22 mouse cellular contexts compared by ENCODE assay signal in the genomic region with DNA sequence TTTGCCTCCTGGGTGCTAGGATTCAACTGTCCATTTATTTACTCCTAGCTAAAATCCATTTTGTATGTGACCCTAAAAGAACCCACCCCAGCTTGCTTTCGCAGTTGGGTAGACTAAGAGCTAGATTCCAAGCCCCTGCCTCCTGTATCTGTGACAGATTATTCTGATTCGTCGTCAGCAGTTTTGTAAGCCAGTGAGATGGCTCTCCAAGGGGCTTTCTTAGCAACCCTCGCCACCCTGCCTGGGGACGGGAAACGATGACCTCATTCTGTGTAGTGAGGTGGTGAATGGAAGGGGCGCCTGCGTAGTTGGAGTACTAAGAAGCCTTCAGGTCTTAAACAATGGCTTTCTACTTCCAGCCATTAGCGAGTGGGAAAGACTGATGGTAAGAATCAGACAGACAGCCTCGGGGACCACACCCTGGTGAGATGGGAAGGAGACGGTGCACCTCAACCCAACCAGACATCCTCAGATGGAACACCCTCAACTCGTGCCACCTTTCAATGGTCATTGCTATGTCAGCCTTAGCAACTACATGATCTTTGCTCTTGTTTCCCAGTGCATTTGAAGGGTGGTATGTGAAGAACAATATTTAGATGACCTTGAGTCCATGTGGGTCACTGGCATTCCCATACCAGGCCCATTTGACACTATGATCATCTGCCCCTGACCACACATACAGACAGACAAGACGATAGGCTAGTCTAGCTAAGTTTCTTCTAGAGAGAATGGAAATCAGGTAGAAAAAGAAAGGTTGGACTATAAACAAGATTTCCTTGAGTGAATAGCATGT. TPM values are rescaled to one million over a fixed set of nuclear protein-coding genes. Genes with fewer than 3 reads are reported as not detected.
A peak's percentile ranks its signal among the peaks of the same experiment; 100 is the strongest.
DNase-seq lines count a peak whose midpoint lies in the region; ATAC-seq and TF ChIP-seq lines count a peak whose summit lies in the region.
"Had no signal": no experiment of that assay in that cellular context is flagged by ENCODE, and none has a peak within 500 bp of the region (broad histone marks: within the 10 kb centered on the region; RNA-seq: fewer than 3 reads in every experiment).

No protein-coding gene starts in this region.

- WGBS in heart, adult 2 months, result 83% methylated on average over 13 of the region's 13 CpGs
- 71% methylated on average over 13 of the region's 13 CpGs for WGBS in heart, embryonic 13.5 days
- 70% methylated on average over 13 of the region's 13 CpGs for WGBS in heart, postnatal 0 days

- no peak for DNase-seq in heart, adult 2 months
- DNase-seq in heart, postnatal 25 days (ENCODE audit: low spot score), result no peak
- no peak for DNase-seq in heart, adult 8-10 months (ENCODE audit: low spot score)
- DNase-seq in heart, postnatal 0 days (ENCODE audit: low spot score), result no peak
- no peak for DNase-seq in heart, postnatal 4 days
- DNase-seq in testis, postnatal 14 days (ENCODE audit: low spot score), result no peak
- DNase-seq: adrenal gland, adult 8-10 months; adrenal gland, postnatal 36 days; cerebellum, adult 11 months; cerebellum, adult 8-10 months; cerebellum, postnatal 14 days; embryo, embryonic 11 days; kidney, adult 2 months had no signal

- H3K9me3 ChIP-seq in heart, embryonic 13.5 days, result no peaks in the 10 kb centered on the region
- H3K9me3 ChIP-seq in heart, postnatal 0 days (replicated peaks; ENCODE audit: control insufficient read depth, low read length), result 0 out of 2 replicates have a peak, but pooled peaks cover under 1% of the 10 kb centered on the region
- H3K9me3 ChIP-seq: embryonic facial prominence, embryonic 15.5 days; forebrain, embryonic 10.5 days; hindbrain, embryonic 10.5 days; intestine, embryonic 15.5 days; kidney, embryonic 15.5 days had no signal

- no peaks in the 10 kb centered on the region for H3K27me3 ChIP-seq in heart, adult 2 months (ENCODE audit: control insufficient read depth, insufficient read depth, low read length)
- no peaks in the 10 kb centered on the region for H3K27me3 ChIP-seq in heart, embryonic 13.5 days (replicated peaks)
- H3K27me3 ChIP-seq in heart, postnatal 0 days (ENCODE audit: control insufficient read depth, insufficient read depth, low read length), result no peaks in the 10 kb centered on the region
- H3K27me3 ChIP-seq: embryonic facial prominence, embryonic 15.5 days; intestine, embryonic 15.5 days; kidney, embryonic 15.5 days had no signal

- ATAC-seq in heart, embryonic 13.5 days (ENCODE audit: extremely low read depth, insufficient number of reproducible peaks, low FRiP score, low TSS enrichment), result no peak
- no peak for ATAC-seq in heart, postnatal 0 days (ENCODE audit: insufficient read depth, low read depth)
- ATAC-seq: forebrain, embryonic 14.5 days; intestine, embryonic 15.5 days had no signal

- H3K4me3 ChIP-seq in heart, adult 2 months, result no peak overlapping the region
- no peak overlapping the region for H3K4me3 ChIP-seq in heart, embryonic 13.5 days
- no peak overlapping the region for H3K4me3 ChIP-seq in heart, postnatal 0 days (ENCODE audit: low read depth, low read length)
- H3K4me3 ChIP-seq: embryonic facial prominence, embryonic 15.5 days; erythroblast, embryonic 14.5 days; forebrain, embryonic 10.5 days; hindbrain, embryonic 10.5 days; intestine, embryonic 15.5 days; kidney, embryonic 15.5 days had no signal

- no peak for TF ChIP-seq EP300 in heart, adult 2 months (IDR thresholded peaks at IDR 0.05; ENCODE audit: insufficient read depth, low read depth, low read length)
- TF ChIP-seq EP300 in heart, postnatal 0 days (IDR thresholded peaks at IDR 0.05; ENCODE audit: low read depth), result no peak

- TF ChIP-seq POLR2A in heart, adult 2 months (IDR thresholded peaks at IDR 0.05; ENCODE audit: insufficient read depth, low read depth, low read length), result no peak

- peaks cover 3% of the 10 kb centered on the region; the same call in 1 of the 2 replicates for H3K36me3 ChIP-seq in heart, adult 2 months (ENCODE audit: control insufficient read depth, insufficient read depth, low read length)
- peaks cover under 1% of the 10 kb centered on the region; the same call in 1 of the 2 replicates for H3K36me3 ChIP-seq in heart, embryonic 13.5 days
- H3K36me3 ChIP-seq in heart, postnatal 0 days (replicated peaks; ENCODE audit: control insufficient read depth, insufficient read depth, low read length), result no peaks in the 10 kb centered on the region
- H3K36me3 ChIP-seq: embryonic facial prominence, embryonic 15.5 days; hindbrain, embryonic 10.5 days; intestine, embryonic 15.5 days; kidney, embryonic 15.5 days had no signal

- no peak for TF ChIP-seq CTCF in heart, adult 2 months (IDR thresholded peaks at IDR 0.05)
- TF ChIP-seq CTCF in heart, postnatal 0 days (IDR thresholded peaks at IDR 0.05; ENCODE audit: low read depth), result no peak

- peak overlapping the region; percentile 96 for H3K27ac ChIP-seq in heart, adult 2 months
- H3K27ac ChIP-seq in heart, embryonic 13.5 days (replicated peaks), result peak overlapping the region; percentile 99
- peak overlapping the region; percentile 97 for H3K27ac ChIP-seq in heart, postnatal 0 days (ENCODE audit: low read depth)
- H3K27ac ChIP-seq: embryonic facial prominence, embryonic 15.5 days; forebrain, embryonic 10.5 days; hindbrain, embryonic 10.5 days; hindbrain, embryonic 14.5 days; kidney, embryonic 15.5 days had no signal

- H3K4me2 ChIP-seq in heart, embryonic 13.5 days, result no peak overlapping the region
- no peak overlapping the region for H3K4me2 ChIP-seq in heart, postnatal 0 days (ENCODE audit: low read depth, low read length)
- H3K4me2 ChIP-seq: embryonic facial prominence, embryonic 15.5 days; hindbrain, embryonic 14.5 days; intestine, embryonic 15.5 days; kidney, embryonic 15.5 days had no signal

- no peaks in the 10 kb centered on the region for H3K79me2 ChIP-seq in heart, adult 2 months (replicated peaks; ENCODE audit: control insufficient read depth, insufficient read depth, low read length)

- no peak overlapping the region for H3K9ac ChIP-seq in heart, adult 2 months (ENCODE audit: low read depth, low read length)
- H3K9ac ChIP-seq in heart, embryonic 13.5 days, result no peak overlapping the region
- H3K9ac ChIP-seq in heart, postnatal 0 days (replicated peaks; ENCODE audit: low read depth, low read length), result no peak overlapping the region
- H3K9ac ChIP-seq: embryonic facial prominence, embryonic 15.5 days; hindbrain, embryonic 14.5 days; intestine, embryonic 15.5 days; kidney, embryonic 15.5 days had no signal

- intact Hi-C loops in heart, adult 2 months (cut with DNase I), result no loop called here
- intact Hi-C loops in heart, postnatal 25 days (cut with DNase I), result no loop called here

- peaks cover 9% of the 10 kb centered on the region for H3K4me1 ChIP-seq in heart, adult 2 months (ENCODE audit: control insufficient read depth, insufficient read depth, low read length)
- H3K4me1 ChIP-seq in heart, embryonic 13.5 days, result peaks cover 59% of the 10 kb centered on the region
- H3K4me1 ChIP-seq in heart, postnatal 0 days (ENCODE audit: control insufficient read depth, insufficient read depth), result peaks cover 49% of the 10 kb centered on the region

RNA-seq across cellular contexts. Expression of gene Zbtb38, which starts 13.9 kb away (rescaled TPM):
- 10 to 100 TPM; 42.3 to 43.5 TPM for total RNA-seq in heart, adult 2 months (2021)
- polyA plus RNA-seq in heart, adult 2 months (2012; rRNA removed), result 9.0 and 16.0 TPM in 2 replicates
- total RNA-seq in heart, postnatal 25 days (2021), result 10 to 100 TPM; 32.5 to 37.7 TPM
- 27.1 and 31.3 TPM in 2 replicates for polyA plus RNA-seq in heart, embryonic 13.5 days (2015; fragmentation: Nextera tagmentation; extraction: Ambion mirVana)
- 10 to 100 TPM; 38.8 to 42.4 (median 40.8) TPM for total RNA-seq in heart, adult 8-10 months (2022)
- 31.8 and 44.5 TPM in 2 replicates for total RNA-seq in heart, postnatal 0 days (2014; rRNA removed; ENCODE audit: low replicate concordance)
- 27.5 and 28.7 TPM in 2 replicates for polyA plus RNA-seq in heart, postnatal 0 days (2015; fragmentation: Nextera tagmentation; extraction: Ambion mirVana)
- 10 to 100 TPM; 34.6 to 35.2 TPM for total RNA-seq in heart, postnatal 4 days (2021)
